Mouse (Mus musculus) spleen, postnatal 10 days (tissue): Measurements from ENCODE around the gene Vps37b.
"Not testable (repeated sequence)": the region's sequence is repeated elsewhere in the genome, so short reads cannot be mapped to it uniquely, and the experiment has no call there.

ENCODE experiments used
- DNase-seq, 2 experiments: peaks; one replicate each; pipeline ENCODE4 v3.0.0; 2021 to 2022; ENCODE audit warnings: low spot score in 2 of 2

Vps37b gene

GRCm38 (mm10) chr5:124032001-124032508 is at the start of gene Vps37b:
Gene Vps37b, minus strand, starts transcription at chr5:124032270.
- DNase-seq, result peak; percentile 93 to 94

DNA sequence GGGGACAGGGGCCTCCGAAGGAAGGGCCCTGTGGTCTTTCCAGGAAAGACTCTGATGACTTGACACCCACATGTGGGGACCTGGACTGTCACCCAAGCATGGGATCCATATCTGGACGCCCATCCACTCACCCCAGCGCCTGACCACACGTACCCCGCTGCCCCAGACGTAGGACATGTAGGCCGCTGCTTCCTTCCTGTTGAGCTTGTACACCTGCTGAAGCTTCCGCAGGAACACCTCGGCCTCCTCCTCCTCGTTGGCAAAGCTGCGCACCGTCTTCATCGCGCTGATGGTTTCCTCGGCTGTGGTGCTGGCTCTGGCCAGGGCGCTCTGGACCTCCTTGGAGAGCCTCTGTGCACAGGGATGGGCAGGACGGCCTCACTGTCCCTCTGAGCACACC is 47.8 kb upstream of the Vps37b start:
- DNase-seq, result peak in 1 of 2 experiments; percentile 32

GRCm38 (mm10) chr5:124078794-124079416 is 46.8 kb upstream of the Vps37b start:
- peak in 1 of 2 experiments; percentile 28 for DNase-seq

GRCm38 (mm10) chr5:124077856-124078460 is 45.9 kb upstream of the Vps37b start:
- DNase-seq, result no peak

GRCm38 (mm10) chr5:124077241-124077640 is 45.2 kb upstream of the Vps37b start:
- no peak for DNase-seq

DNA sequence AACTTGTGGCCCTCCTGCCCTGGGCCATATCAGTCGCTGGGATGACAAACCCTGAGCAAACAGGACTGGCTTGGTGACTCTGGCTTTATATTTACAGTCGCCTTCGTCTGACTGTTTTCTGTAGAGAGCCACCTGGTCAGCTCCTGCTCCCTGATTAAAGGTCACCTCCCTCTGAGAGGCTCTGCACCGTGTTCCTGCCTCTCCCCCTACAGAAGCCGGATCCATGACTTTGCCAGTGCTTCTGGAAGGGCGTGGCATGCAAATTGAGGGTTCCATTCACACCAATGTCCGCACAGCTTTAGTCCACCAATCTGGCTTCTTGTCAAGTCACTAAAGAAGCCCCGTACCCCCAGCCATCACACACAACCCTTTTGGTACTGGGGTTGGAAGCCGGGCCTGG is 44.5 kb upstream of the Vps37b start:
- no peak for DNase-seq

GRCm38 (mm10) chr5:124075716-124076115 is 43.6 kb upstream of the Vps37b start:
- DNase-seq, result no peak

- DNase-seq, result no peak
These were observed 42.8 kb upstream of the Vps37b start for GRCm38 (mm10) chr5:124074845-124075307.

DNA sequence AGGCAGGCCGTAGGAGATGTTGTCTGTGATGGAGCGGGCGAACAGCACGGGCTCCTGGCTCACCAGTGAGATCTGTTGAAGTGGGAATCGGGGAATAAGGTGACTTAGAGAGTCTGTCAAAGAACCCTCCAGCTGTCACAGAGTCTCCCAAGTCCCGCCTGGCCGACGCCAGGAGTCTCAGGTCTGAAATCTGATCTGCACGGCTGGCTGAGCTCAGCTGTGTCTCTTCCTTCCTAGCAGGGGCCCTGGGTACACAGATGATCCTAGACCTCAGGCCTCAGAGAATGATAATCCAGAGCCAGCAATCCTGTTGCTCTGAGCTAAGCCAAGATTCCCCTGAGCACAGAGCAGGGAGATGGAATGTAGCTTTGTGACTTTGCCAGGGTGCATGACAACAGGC is 41.6 kb upstream of the Vps37b start:
- no peak for DNase-seq

DNA sequence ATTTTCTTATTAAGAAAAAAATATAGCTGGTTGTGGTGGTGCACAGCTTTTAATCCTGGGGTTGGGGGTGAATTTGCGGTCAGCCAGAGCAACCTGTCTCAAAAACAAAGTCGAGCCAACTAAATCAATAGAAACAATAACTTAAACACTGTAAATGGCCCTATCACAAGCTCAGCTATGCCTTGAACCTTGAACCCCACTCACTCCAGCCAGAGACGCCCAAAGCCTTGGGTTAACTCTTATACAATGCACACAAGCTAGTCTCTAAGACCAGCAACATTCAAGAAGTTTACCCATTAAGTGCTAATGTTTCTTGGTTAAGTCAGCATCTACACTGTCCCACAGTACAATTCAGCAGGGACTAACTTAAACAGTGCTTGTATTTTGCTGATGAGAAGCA is 37.6 kb upstream of the Vps37b start:
- no peak for DNase-seq

GRCm38 (mm10) chr5:124062037-124062824 is 30.2 kb upstream of the Vps37b start:
- DNase-seq, result no peak

DNA sequence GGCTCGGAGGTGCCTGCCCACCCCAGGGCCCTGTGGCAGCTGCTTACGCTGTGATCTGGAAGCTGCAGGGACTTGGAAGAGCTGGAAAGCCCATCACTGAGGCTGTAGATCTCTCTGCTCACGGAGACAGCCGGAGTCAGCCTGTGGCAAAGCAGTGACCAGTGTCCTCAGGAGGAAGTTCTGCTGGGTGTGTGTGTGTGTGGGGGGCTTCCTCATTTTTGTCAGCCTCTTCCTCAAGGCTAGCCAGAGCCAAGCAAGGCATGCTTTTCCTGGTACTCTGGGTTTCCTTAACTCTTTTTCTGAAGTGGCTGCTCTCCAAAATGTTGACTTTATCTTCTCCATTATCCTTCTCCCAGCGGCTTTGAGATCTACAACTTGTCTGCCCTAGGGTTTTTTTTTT is 27.6 kb upstream of the Vps37b start:
- DNase-seq, result peak in 1 of 2 experiments; percentile 16

GRCm38 (mm10) chr5:124058749-124059148 is 26.7 kb upstream of the Vps37b start:
- DNase-seq, result no peak

DNA sequence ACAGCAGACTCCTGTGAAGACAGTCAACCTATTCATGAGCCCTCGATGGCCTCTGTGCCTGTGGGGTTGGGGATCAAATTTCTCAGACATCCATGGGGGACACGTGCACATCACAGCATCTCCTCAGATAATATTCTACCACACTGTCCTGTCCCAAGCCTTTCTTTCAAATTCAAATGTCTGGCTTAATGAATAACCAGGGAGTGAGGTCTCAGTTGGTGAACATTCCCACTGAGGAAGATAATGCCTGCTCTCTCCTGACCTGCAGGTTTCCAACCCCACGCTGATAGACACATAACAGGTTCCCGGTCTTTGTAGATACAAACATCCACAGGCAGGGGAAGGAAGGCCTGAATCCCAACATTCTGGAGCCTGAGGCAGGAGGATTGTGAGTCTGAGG is 24.9 kb upstream of the Vps37b start:
- DNase-seq, result no peak

- DNase-seq, result no peak
These were observed 24.1 kb upstream of the Vps37b start for GRCm38 (mm10) chr5:124056219-124056618.

DNA sequence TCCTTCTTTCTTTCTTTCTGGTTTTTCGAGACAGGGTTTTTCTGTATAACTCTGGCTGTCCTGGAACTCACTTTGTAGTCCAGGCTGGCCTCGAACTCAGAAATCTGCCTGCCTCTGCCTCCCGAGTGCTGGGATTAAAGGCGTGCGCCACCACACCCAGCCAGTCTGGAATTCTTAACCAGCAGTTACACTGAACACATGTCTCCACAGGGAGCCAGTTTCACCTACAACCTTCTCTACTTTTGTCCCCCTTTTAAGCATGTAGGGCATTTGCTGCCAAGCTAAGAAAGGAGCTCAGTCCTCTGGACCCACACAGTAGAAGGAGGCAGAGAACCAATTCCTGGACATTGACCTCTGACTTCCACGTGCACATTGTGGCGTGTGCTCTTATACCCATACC is 20.6 kb upstream of the Vps37b start:
- not testable (repeated sequence) for DNase-seq

DNA sequence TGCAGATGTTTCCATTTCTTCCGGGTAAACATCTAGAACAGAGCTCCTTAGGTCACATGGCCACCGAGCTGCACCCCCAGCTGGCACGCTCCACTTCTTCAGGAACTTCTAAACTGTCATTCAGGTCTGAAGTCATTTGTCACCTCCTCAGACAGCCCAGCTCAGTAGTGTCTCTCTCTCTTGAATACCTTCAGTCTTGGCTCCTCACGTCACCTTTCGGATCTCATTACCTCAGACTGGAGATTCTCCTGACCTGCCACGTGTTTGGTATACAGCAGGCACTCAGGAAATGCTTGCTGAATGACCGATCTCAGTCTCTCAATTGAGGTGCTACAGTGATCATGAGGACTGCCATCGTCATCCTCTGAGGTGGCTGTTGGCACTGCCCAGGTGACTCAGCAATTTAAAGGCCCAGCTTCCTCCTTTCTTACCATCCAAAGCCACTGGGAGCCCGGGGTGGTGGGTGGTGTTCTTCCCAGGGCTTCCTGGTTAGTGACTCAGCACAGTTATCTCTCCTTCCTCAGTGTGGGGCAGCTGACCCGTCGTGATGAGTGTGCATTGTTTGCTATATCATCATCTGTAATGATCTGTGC is 19.9 kb upstream of the Vps37b start:
- peak; percentile 64 to 71 for DNase-seq

- peak; percentile 48 to 56 for DNase-seq
These were observed 18.3 kb upstream of the Vps37b start for GRCm38 (mm10) chr5:124050095-124051050.

DNA sequence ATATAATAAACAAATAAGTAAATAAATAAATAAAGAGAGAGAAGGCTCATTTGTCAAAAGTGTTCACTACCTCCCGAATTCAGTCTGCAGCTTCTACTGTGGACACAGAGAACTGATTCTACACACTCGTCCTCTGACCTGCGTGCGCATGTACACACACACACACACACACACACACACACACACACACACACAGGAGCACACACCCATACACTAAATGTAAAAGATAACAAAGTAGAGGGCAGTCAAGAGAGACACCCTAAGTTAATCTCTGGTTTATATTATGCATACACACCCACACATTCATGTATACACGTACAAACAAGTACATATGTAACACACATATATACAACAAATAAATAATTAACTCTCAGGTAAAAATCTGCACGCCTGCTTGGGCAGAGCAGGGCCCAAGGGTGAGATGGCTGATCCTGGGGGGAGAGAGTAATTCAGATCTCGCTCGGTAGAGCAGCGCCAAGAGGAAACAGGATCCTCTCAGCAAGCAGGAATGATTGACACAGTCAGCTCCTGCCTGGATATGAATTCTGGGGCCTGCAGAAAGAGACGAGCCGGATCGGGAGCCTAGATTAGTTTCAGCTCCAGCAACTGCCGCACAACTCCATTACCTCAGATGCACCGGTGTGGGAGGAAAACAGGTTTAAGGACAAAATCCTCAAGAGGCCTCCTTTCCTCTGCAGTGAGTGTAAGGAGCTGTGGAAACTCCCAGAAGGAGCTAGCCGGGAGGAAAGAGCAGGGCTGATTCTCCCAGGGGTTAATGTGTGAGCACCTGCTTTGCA is 17.4 kb upstream of the Vps37b start:
- DNase-seq, result no peak

- DNase-seq, result no peak
These were observed 14.8 kb upstream of the Vps37b start for GRCm38 (mm10) chr5:124046741-124047401.
